Mouse (Mus musculus) embryonic facial prominence, embryonic 13.5 days (tissue): ENCODE results near the gene Nckap5. TPM values are rescaled to one million over a fixed set of nuclear protein-coding genes. Genes with fewer than 3 reads are reported as not detected.
A peak's percentile ranks its signal among the peaks of the same experiment; 100 is the strongest.

Experiments
- ATAC-seq: fragments of 200-750 bp; cut with Nextera tagmentation; 2 replicates; pipeline ENCODE4 v1.8.0; 2017; ENCODE audit warnings: low read depth; ENCODE audit not compliant: insufficient number of reproducible peaks, insufficient read depth, low FRiP score, low TSS enrichment
- H3K27ac ChIP-seq: fragments of 300-500 bp; sonication (generic); 2 replicates; pipeline ENCODE4 v1.5.1; 2015; ENCODE audit warnings: moderate library complexity, mild to moderate bottlenecking, inconsistent platforms
- H3K27me3 ChIP-seq: fragments of 300-500 bp; sonication (generic); 2 replicates; pipeline ENCODE4 v1.6.1; 2015; ENCODE audit warnings: mild to moderate bottlenecking, inconsistent platforms
- H3K36me3 ChIP-seq: fragments of 300-500 bp; sonication (generic); 2 replicates; pipeline ENCODE4 v1.6.1; 2015; ENCODE audit warnings: mild to moderate bottlenecking, inconsistent platforms
- H3K4me1 ChIP-seq: fragments of 300-500 bp; sonication (generic); 2 replicates; pipeline ENCODE4 v1.6.1; 2015; ENCODE audit warnings: inconsistent platforms
- H3K4me2 ChIP-seq: fragments of 300-500 bp; sonication (generic); 2 replicates; pipeline ENCODE4 v1.6.1; 2015; ENCODE audit warnings: moderate library complexity, mild to moderate bottlenecking, inconsistent platforms
- H3K4me3 ChIP-seq: fragments of 300-500 bp; sonication (generic); 2 replicates; pipeline ENCODE4 v1.5.1; 2015; ENCODE audit warnings: mild to moderate bottlenecking, inconsistent platforms
- H3K9ac ChIP-seq: fragments of 300-500 bp; sonication (generic); 2 replicates; pipeline ENCODE4 v1.6.1; 2015; ENCODE audit warnings: mild to moderate bottlenecking, inconsistent platforms
- H3K9me3 ChIP-seq: fragments of 300-500 bp; sonication (generic); 2 replicates; pipeline ENCODE4 v1.6.1; 2016; ENCODE audit warnings: inconsistent platforms
- WGBS: fragments of 180-500 bp; shearing (Covaris S2); methylation state at CpG from one replicate; pipeline ENCODE4 v1.1.7; 2015; ENCODE audit warnings: mixed read lengths; 5-methylcytosine and 5-hydroxymethylcytosine counted together
- polyA plus RNA-seq: library from polyadenylated mRNA; unstranded; fragments of >200 nt; fragmentation: Nextera tagmentation; extraction: Ambion mirVana; gene quantifications from 2 replicates; pipeline ENCODE4 v1.2.1, GENCODE M21; 2015

Gene Nckap5
- polyA plus RNA-seq, 1 experiment from 2014 or later, result 11.3 TPM

- Histone ChIP-seq H3K27ac (no peak overlapping the region), H3K36me3 (no peaks in the 10 kb centered on the region), H3K27me3 (peaks cover 41% of the 10 kb centered on the region), H3K9me3 (no peaks in the 10 kb centered on the region), H3K4me3 (no peak overlapping the region), H3K9ac (no peak overlapping the region), H3K4me1 (peaks cover 11% of the 10 kb centered on the region), H3K4me2 (peak overlapping the region; percentile 96)
- no peak; the same call in 1 of the 2 replicates for ATAC-seq
- WGBS, result 41% methylated on average over 5 of the region's 5 CpGs
These were observed 339.2 kb downstream of the Nckap5 start for GRCm38 (mm10) chr1:126491412-126491811.

DNA sequence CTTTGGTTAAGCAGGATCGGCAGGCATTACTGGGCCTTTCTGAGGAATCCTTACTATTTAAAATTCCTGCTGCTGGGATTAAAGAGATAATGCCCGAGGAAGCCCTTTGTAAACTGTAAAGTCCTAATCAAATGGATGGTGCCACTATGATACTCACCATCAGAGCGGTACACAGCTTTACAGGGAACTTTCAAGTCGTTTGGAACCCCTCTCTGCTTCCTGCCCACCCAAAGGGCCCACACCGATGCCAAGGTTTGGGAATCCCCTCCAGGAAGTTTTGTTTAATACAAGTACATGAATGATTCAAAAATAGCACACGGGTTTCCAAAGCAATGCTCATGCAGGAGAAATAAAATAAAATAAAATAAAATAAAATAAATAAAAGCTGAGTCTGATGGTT is 340.3 kb downstream of the Nckap5 start:
- H3K36me3 ChIP-seq, result no peaks in the 10 kb centered on the region
- WGBS, result 49% methylated on average over 6 of the region's 6 CpGs
- no peak overlapping the region for H3K27ac ChIP-seq

GRCm38 (mm10) chr1:126484664-126485087 is 345.9 kb downstream of the Nckap5 start:
- H3K4me1 ChIP-seq, result 0 out of 2 replicates have a peak, but pooled peaks cover 2% of the 10 kb centered on the region
- no peak overlapping the region for H3K4me2 ChIP-seq
- H3K4me3 ChIP-seq, result no peak overlapping the region
- no peaks in the 10 kb centered on the region for H3K36me3 ChIP-seq
- H3K9me3 ChIP-seq, result no peaks in the 10 kb centered on the region
- ATAC-seq, result no peak
- peaks cover 1% of the 10 kb centered on the region; the same call in 1 of the 2 replicates for H3K27me3 ChIP-seq
- WGBS, result 84% methylated on average over 6 of the region's 6 CpGs
- no peak overlapping the region for H3K9ac ChIP-seq
- no peak overlapping the region for H3K27ac ChIP-seq

More for the DNA sequence above, 340.3 kb downstream of the Nckap5 start:
- 0 out of 2 replicates have a peak overlapping the region, but pooled peaks have one; percentile 26 for H3K4me2 ChIP-seq
- H3K27me3 ChIP-seq, result peaks cover 36% of the 10 kb centered on the region
- no peak overlapping the region for H3K4me3 ChIP-seq
- no peaks in the 10 kb centered on the region for H3K9me3 ChIP-seq
- ATAC-seq, result no peak
- H3K9ac ChIP-seq, result no peak overlapping the region
- peaks cover 11% of the 10 kb centered on the region for H3K4me1 ChIP-seq

DNA sequence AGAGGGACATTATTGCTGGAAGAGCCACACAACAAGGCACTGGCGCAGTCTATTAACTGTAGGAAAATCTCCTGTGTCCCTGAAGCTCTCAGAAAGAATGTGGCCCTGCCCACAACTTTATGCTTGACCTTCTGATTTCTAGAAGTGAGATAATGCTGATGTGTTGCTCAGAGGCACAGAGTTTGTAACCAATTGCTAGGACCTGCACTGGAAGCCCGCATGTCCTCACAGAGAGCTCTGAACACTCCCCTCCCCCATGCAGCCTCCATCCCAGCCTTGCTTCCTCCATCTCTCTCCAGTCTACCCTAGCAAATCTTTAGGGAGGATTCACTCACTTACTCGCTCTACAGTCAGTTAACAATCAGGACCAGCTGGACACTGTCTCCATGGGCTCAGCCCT is 346.9 kb downstream of the Nckap5 start:
- H3K27me3 ChIP-seq, result no peaks in the 10 kb centered on the region
- H3K36me3 ChIP-seq, result no peaks in the 10 kb centered on the region
- ATAC-seq, result no peak
- no peak overlapping the region for H3K27ac ChIP-seq
- WGBS, result 73% methylated on average over 3 of the region's 3 CpGs
- no peaks in the 10 kb centered on the region for H3K9me3 ChIP-seq
- H3K4me3 ChIP-seq, result no peak overlapping the region
- H3K4me1 ChIP-seq, result 0 out of 2 replicates have a peak, but pooled peaks cover 2% of the 10 kb centered on the region
- H3K9ac ChIP-seq, result no peak overlapping the region
- H3K4me2 ChIP-seq, result no peak overlapping the region

DNA sequence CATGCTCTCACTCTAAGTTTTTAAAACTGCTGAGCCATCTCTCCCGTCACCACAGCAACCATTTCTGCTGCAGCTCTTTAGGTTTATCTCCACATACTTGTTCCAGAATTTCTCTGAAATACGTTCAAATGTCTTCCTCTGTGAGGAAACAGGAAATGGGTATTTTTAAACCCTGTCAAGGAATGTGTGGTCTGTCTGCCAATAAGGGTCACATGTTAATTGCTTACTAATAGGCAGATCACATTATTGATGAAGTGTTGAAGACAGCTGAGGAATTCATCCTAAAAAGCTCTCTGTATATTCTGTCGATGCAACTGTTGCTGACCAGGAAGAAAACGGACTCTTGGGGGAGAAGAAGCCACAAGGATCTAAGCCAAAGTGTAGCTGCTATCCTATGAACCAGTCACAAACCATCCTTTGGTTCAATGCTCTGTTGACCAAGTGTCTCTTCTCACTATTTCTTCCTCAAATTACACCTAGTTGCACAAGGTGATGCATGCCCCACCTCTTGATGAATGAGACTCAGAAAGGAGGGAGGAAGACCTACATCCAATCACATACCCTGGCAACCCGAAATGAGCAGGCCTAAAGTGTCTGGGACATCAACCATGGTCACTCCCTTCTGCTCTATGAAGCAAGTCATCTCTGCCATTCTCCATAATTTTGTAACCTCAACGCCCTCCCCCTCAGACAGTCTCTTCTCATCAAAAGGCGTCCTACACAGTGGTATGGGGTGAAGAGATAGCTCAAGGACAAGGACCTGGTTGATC is 349.0 kb downstream of the Nckap5 start:
- no peak overlapping the region for H3K4me2 ChIP-seq
- ATAC-seq, result no peak
- H3K27ac ChIP-seq, result no peak overlapping the region
- no peak overlapping the region for H3K9ac ChIP-seq
- no peaks in the 10 kb centered on the region for H3K27me3 ChIP-seq
- H3K4me1 ChIP-seq, result 0 out of 2 replicates have a peak, but pooled peaks cover 2% of the 10 kb centered on the region
- no peaks in the 10 kb centered on the region for H3K9me3 ChIP-seq
- no peak overlapping the region for H3K4me3 ChIP-seq
- 69% methylated on average over 7 of the region's 7 CpGs for WGBS
- no peaks in the 10 kb centered on the region for H3K36me3 ChIP-seq

DNA sequence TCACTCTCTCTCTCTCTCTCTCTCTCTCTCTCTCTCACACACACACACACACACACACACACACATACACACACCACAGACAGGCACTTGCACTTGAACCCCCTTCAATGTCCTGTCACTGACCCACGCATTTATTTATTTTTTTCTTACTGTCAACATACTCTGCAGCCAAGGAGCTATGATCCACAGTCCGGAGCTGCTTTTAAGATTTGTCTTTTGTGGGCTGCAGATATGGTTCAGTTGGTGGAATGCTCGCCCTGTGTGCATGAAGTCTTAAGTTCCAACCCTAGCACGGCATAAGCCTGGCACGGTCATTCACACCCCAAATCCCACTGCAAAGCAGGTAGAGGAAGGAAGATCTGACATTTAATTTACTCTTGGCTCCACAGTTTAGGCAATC is 357.6 kb downstream of the Nckap5 start:
- Histone ChIP-seq H3K36me3 (no peaks in the 10 kb centered on the region), H3K4me2 (no peak overlapping the region), H3K9me3 (no peaks in the 10 kb centered on the region), H3K27ac (no peak overlapping the region), H3K27me3 (no peaks in the 10 kb centered on the region), H3K4me1 (no peaks in the 10 kb centered on the region), H3K4me3 (no peak overlapping the region), H3K9ac (no peak overlapping the region)
- 81% methylated on average over 5 of the region's 5 CpGs for WGBS
- ATAC-seq, result no peak

DNA sequence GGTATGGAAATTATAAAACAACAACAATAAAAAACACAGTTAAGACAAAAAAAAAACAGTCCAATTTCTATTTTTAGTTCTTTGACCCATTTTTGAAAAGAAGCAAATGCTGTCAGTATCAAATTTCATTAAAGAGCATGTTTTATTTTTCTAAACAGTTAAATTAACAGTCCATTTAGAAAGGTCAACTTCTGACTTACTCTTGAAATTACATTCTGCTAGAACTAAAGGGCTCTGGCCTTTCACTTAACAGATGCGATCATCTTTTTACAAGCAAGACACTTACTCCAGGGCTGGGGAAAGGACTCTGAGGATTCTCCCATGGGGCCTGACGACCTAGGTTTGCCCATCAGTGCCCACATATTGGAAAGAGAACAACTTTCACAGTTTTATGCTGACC is 359.2 kb downstream of the Nckap5 start:
- H3K27ac ChIP-seq, result no peak overlapping the region
- ATAC-seq, result no peak
- no peak overlapping the region for H3K4me3 ChIP-seq
- H3K27me3 ChIP-seq, result no peaks in the 10 kb centered on the region
- H3K4me2 ChIP-seq, result no peak overlapping the region
- H3K9ac ChIP-seq, result no peak overlapping the region
- WGBS, result 51% methylated on average over 2 of the region's 2 CpGs
- no peaks in the 10 kb centered on the region for H3K4me1 ChIP-seq
- no peaks in the 10 kb centered on the region for H3K36me3 ChIP-seq
- H3K9me3 ChIP-seq, result no peaks in the 10 kb centered on the region

- H3K27ac ChIP-seq, result no peak overlapping the region
- no peaks in the 10 kb centered on the region for H3K36me3 ChIP-seq
- no peak overlapping the region for H3K9ac ChIP-seq
- no peaks in the 10 kb centered on the region for H3K4me1 ChIP-seq
- no peaks in the 10 kb centered on the region for H3K9me3 ChIP-seq
- no peaks in the 10 kb centered on the region for H3K27me3 ChIP-seq
- WGBS, result 70% methylated on average over 2 of the region's 2 CpGs
- no peak overlapping the region for H3K4me3 ChIP-seq
- no peak overlapping the region for H3K4me2 ChIP-seq
- ATAC-seq, result no peak
These were observed 359.7 kb downstream of the Nckap5 start for GRCm38 (mm10) chr1:126470883-126471282.

DNA sequence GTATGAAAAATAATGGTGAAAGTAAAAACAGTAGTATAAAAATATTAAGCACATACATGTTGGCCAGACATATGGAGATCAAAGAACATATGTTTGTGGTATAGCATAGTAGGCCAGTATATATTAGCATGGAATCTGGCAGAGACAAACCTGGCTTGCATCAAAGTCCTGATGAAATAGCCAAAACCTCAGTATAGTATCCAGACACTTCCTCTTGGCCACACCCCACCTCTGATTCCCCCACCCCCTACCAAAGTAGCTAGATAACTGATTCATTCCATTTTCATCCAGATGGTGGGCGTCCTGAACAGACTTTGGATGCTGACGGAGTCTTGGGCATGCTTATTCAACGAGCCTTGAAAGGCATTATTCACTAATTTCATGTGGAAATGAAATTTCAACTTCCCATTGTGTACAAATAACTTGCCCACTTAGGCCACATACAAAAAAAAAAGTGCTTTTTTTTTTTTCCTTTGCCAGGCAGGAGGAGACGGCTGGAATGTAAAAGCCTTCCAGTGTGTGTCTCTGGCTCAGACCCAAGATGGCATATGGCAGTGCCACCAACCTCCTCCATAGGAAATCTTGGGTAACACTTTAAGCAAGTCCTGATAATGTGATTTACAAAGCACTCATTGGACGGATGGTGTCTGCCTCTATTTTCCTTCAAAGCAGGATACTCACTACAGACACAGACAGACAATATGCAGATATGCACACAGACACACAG is 360.6 kb downstream of the Nckap5 start:
- H3K27me3 ChIP-seq, result no peaks in the 10 kb centered on the region
- H3K4me1 ChIP-seq, result no peaks in the 10 kb centered on the region
- H3K4me3 ChIP-seq, result no peak overlapping the region
- no peak overlapping the region for H3K4me2 ChIP-seq
- no peaks in the 10 kb centered on the region for H3K9me3 ChIP-seq
- no peak overlapping the region for H3K27ac ChIP-seq
- 67% methylated on average over 5 of the region's 5 CpGs for WGBS
- ATAC-seq, result no peak
- no peak overlapping the region for H3K9ac ChIP-seq
- no peaks in the 10 kb centered on the region for H3K36me3 ChIP-seq

GRCm38 (mm10) chr1:126461527-126462354 is 368.9 kb downstream of the Nckap5 start:
- no peak overlapping the region for H3K4me3 ChIP-seq
- ATAC-seq, result no peak
- no peaks in the 10 kb centered on the region for H3K27me3 ChIP-seq
- 54% methylated on average over 11 of the region's 11 CpGs for WGBS
- no peak overlapping the region for H3K27ac ChIP-seq
- no peaks in the 10 kb centered on the region for H3K9me3 ChIP-seq
- no peaks in the 10 kb centered on the region for H3K4me1 ChIP-seq
- H3K9ac ChIP-seq, result no peak overlapping the region
- no peaks in the 10 kb centered on the region for H3K36me3 ChIP-seq
- no peak overlapping the region for H3K4me2 ChIP-seq

DNA sequence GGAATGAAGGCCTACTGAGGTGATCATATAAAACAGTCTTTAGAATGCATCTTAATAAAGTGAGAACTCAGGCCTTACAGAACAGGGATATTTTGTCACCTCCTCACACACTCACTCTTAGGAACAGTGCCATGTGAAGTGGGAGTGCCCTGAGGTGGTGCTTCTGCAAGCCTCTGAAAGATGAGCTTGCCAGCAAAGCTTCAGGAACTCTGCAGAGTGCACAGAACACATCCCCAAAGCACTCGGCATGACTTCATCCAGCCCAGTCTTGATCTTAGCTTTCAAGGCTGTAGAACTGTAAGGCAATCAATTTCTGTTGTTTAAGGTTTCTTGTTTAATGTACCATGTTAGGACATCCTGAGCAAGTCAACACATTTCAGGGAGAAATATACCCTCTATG is 372.9 kb downstream of the Nckap5 start:
- WGBS, result 67% methylated on average over 1 of the region's 1 CpGs
- H3K4me3 ChIP-seq, result no peak overlapping the region
- no peaks in the 10 kb centered on the region for H3K9me3 ChIP-seq
- no peak overlapping the region for H3K27ac ChIP-seq
- no peak for ATAC-seq
- no peak overlapping the region for H3K4me2 ChIP-seq
- H3K36me3 ChIP-seq, result no peaks in the 10 kb centered on the region
- no peaks in the 10 kb centered on the region for H3K4me1 ChIP-seq
- no peak overlapping the region for H3K9ac ChIP-seq
- H3K27me3 ChIP-seq, result no peaks in the 10 kb centered on the region
